Mouse (Mus musculus) C2C12 (cell line): ENCODE results near the gene Draxin. TPM values are rescaled to one million over a fixed set of nuclear protein-coding genes. Genes with fewer than 3 reads are reported as not detected.

Source experiments
- H3K27me3 ChIP-seq: one replicate; pipeline ENCODE4 v1.6.1; 2011; ENCODE audit not compliant: control insufficient read depth, insufficient read depth, insufficient read length
- H3K36me3 ChIP-seq: one replicate; pipeline ENCODE4 v1.6.1; 2011; ENCODE audit not compliant: control insufficient read depth, insufficient read depth
- H3K4me3 ChIP-seq: one replicate; pipeline ENCODE4 v1.5.1; 2011; ENCODE audit warnings: mild to moderate bottlenecking, control low read depth; ENCODE audit not compliant: poor library complexity, insufficient read depth, severe bottlenecking
- H3K79me2 ChIP-seq: one replicate; pipeline ENCODE4 v1.6.1; 2011; ENCODE audit not compliant: control insufficient read depth, insufficient read depth
- H3K79me3 ChIP-seq: one replicate; pipeline ENCODE4 v1.6.1; 2011; ENCODE audit warnings: low read depth, control low read depth
- H3ac ChIP-seq: one replicate; pipeline ENCODE3; 2011; ENCODE audit warnings: low read depth; ENCODE audit not compliant: control insufficient read depth, insufficient read length
- CEBPB ChIP-seq: IDR thresholded peaks from one replicate; pipeline ENCODE4 v1.6.1; 2011; ENCODE audit warnings: low read depth, mild to moderate bottlenecking, control low read depth, moderate library complexity
- CTCF ChIP-seq: IDR thresholded peaks from one replicate; pipeline ENCODE4 v1.5.1; 2011; ENCODE audit not compliant: control insufficient read depth, insufficient read depth, insufficient read length
- FOSL1 ChIP-seq: IDR thresholded peaks from one replicate; pipeline ENCODE4 v1.8.0; 2011; ENCODE audit warnings: mild to moderate bottlenecking, low read length; ENCODE audit not compliant: poor library complexity, insufficient read depth, severe bottlenecking
- MAX ChIP-seq: IDR thresholded peaks from one replicate; pipeline ENCODE4 v1.6.1; 2011; ENCODE audit warnings: mild to moderate bottlenecking, control low read depth
- MYOD1 ChIP-seq: IDR thresholded peaks from one replicate; pipeline ENCODE4 v1.6.1; 2011; ENCODE audit warnings: low read depth; ENCODE audit not compliant: control insufficient read depth, insufficient read length
- MYOG ChIP-seq: IDR thresholded peaks from one replicate; pipeline ENCODE4 v1.6.1; 2011; ENCODE audit not compliant: control insufficient read depth, insufficient read length; ENCODE audit errors: extremely low read depth
- USF1 ChIP-seq: IDR thresholded peaks from one replicate; pipeline ENCODE4 v1.6.1; 2011; ENCODE audit warnings: low read depth, mild to moderate bottlenecking, control low read depth, moderate library complexity
- polyA plus RNA-seq: library from polyadenylated mRNA; unstranded; fragments of >200 nt; fragmentation: generic; extraction: Trizol; gene quantifications from one replicate; pipeline ENCODE4 v1.2.1, GENCODE M21; 2012; ENCODE audit warnings: missing spikeins

Draxin gene
- polyA plus RNA-seq, 1 experiment, result 0.01 TPM

DNA sequence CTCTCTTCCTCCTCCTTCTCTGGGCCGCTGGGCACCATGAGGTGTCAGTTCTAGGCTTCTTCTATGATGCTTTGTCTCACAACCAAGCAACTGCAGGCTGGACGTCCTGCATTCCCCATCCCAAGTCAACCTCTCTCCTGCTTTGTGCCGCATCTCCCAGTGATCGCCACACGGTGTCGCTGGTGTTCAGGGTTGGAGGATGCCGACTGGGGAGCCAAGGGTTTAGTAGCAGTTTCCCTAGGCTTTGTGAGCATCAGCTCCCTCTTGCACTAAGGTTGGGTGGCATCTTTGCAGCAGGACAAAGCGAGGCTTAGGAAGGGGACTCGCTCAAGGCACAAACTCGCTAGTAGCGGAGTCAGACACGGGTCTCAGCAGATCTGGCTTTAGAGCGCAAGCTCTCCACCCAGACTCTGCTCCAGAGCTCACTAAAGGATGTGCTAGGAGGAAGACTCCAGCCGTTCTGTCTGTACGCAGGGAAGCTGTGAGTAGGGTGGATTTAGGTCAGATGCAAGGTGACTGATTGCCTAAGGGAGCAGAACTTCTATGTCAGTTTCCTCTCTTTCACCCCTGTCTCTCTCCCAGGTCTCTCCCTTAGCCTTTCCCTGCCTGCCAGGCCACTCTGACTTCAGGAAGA lies 15.6 kb downstream of the Draxin start:
- no peak overlapping the region for H3K4me3 ChIP-seq
- H3K27me3 ChIP-seq, result no peaks in the 10 kb centered on the region
- H3ac ChIP-seq, result no peak overlapping the region
- no peaks in the 10 kb centered on the region for H3K79me2 ChIP-seq
- H3K79me3 ChIP-seq, result no peaks in the 10 kb centered on the region
- TF ChIP-seq MAX (no peak), CTCF (peak; percentile 62), FOSL1 (no peak), USF1 (no peak)
- no peaks in the 10 kb centered on the region for H3K36me3 ChIP-seq

DNA sequence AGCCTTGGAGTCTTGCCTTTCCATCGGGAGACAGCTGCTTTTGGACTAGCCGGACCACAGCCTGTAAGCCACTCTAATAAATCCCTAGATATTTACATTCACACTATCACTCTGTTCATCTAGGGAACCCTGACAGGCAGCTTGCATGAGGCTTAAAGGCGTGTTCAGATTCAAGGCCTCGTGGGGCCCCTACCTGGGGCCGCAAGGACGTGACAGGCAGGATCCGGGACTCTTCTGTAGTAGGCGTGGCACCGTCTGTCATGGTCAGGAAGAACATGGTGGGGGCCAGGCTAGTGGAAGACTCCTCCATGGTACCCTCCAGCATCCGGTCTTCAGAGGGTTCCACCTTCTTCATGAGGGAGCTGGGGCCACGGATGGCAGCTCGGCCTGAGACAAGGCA lies 18.0 kb downstream of the Draxin start:
- no peaks in the 10 kb centered on the region for H3K79me3 ChIP-seq
- H3K79me2 ChIP-seq, result no peaks in the 10 kb centered on the region
- no peak overlapping the region for H3ac ChIP-seq
- no peak overlapping the region for H3K4me3 ChIP-seq
- no peaks in the 10 kb centered on the region for H3K27me3 ChIP-seq
- TF ChIP-seq USF1 (no peak), CEBPB (no peak), MYOG (no peak), MYOD1 (no peak), MAX (no peak), CTCF (no peak), FOSL1 (no peak)
- no peaks in the 10 kb centered on the region for H3K36me3 ChIP-seq

DNA sequence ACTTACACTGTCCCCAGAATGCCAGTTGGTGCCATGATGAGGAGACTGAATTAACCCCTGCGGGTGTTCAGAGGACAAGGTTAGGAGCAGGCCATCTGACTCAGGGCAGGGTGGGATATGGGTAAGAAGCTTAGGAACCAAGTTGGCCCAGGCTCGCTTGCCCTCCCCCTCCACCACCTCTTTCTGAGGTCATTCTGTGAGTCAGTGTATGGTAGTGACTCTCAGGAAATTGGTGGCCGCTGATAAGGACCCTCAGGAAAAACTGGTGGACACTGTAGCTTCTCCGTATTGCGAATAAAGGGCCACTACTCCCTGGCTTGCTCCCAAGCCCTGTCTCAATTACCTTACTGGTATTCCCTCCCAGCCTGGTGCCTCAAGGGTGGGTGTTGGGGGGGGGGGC lies 21.3 kb downstream of the Draxin start:
- Histone ChIP-seq H3K79me3 (no peaks in the 10 kb centered on the region), H3ac (no peak overlapping the region), H3K27me3 (no peaks in the 10 kb centered on the region), H3K36me3 (no peaks in the 10 kb centered on the region), H3K4me3 (no peak overlapping the region), H3K79me2 (no peaks in the 10 kb centered on the region)
- TF ChIP-seq MAX, result no peak
- TF ChIP-seq USF1, result no peak
- no peak for TF ChIP-seq MYOD1
- no peak for TF ChIP-seq FOSL1
- no peak for TF ChIP-seq MYOG
- TF ChIP-seq CTCF, result no peak
- no peak for TF ChIP-seq CEBPB

DNA sequence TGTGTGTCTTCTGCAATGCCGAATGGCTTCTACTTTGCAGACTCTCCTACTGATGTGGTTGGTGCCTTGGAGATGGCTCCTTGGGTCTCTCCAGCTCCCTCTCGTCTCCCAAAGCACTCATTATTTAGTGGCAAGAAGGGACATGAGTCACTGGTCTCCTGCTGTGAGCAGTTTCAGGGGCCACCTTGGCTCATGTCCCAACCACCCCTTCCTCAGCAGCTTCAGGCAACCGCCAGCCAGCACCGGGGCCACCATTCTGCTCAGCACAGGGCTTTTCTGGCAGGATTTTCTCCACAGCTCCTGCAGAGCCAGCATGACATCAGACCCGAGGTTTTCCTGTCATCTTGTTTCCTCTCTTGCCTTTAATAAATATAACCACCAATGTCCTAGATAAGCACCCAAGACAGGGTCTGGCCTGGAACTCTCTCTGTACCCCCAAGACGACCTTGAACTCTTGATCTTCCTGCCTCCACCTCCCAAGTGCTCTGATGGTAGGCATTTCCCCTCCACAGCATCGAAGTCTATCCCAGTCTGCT lies 21.9 kb downstream of the Draxin start:
- Histone ChIP-seq H3K4me3 (no peak overlapping the region), H3K79me2 (no peaks in the 10 kb centered on the region), H3K27me3 (no peaks in the 10 kb centered on the region), H3ac (no peak overlapping the region), H3K36me3 (no peaks in the 10 kb centered on the region), H3K79me3 (no peaks in the 10 kb centered on the region)
- TF ChIP-seq CEBPB, result no peak
- no peak for TF ChIP-seq FOSL1
- TF ChIP-seq CTCF, result no peak
- TF ChIP-seq MYOD1, result no peak
- TF ChIP-seq MYOG, result no peak
- TF ChIP-seq MAX, result no peak
- TF ChIP-seq USF1, result no peak

DNA sequence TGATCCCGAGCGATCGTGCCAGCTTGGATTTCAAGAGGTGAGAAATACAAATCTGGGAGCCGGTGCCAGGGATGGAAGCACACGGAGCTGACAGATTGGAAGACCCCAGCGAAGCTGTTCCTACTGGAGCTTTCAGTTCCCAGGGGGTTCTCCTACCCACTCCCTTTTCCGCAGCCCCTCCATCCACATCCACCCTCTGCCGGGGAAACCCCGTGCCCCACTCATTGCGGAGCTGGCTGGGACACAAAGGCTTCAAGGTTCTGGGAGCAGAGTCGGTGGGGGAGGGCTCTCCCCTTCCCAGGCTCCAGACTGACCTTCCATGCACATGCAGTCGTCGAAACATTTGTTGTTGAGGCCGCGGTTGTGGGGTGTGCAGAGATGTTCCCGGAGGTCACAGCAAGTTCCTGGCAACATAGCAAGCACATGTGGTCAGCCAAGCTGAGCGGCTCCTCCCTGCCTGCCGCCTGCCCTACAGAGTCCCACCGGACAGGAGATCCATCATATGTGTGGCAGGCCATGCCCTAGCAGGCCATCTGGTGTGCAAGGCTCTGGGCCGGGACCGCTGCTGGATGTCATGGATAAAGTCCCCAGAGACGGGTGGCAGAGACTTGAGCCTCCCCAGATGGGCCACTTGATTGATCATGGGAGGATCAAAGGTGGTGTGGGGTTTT lies 22.7 kb downstream of the Draxin start:
- Histone ChIP-seq H3K4me3 (no peak overlapping the region), H3ac (no peak overlapping the region), H3K36me3 (no peaks in the 10 kb centered on the region), H3K27me3 (no peaks in the 10 kb centered on the region), H3K79me2 (no peaks in the 10 kb centered on the region), H3K79me3 (no peaks in the 10 kb centered on the region)
- no peak for TF ChIP-seq CEBPB
- no peak for TF ChIP-seq MAX
- no peak for TF ChIP-seq FOSL1
- TF ChIP-seq MYOD1, result no peak
- no peak for TF ChIP-seq MYOG

DNA sequence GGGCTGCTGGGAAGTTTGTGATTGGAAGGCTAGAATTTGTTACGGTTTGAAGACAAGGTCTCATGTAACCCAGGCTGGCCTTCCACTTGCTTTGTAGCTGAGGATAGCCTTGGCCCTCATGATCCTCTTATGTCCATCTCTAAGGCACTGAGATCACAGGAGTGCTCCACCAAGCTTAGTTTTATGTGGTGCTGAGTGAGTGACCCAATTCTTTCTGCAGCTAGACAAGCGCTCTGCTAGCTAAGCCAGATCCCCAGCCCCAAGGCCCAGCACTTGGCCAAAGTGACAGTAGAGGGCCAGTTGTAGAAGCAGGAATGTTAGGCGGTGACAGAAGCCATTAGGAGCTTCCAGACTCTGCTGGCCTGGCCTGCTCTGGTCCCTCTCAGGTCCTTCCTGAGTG lies 26.4 kb downstream of the Draxin start:
- Histone ChIP-seq H3K27me3 (peaks cover 25% of the 10 kb centered on the region), H3K79me2 (no peaks in the 10 kb centered on the region), H3K4me3 (no peak overlapping the region), H3K36me3 (no peaks in the 10 kb centered on the region), H3K79me3 (no peaks in the 10 kb centered on the region), H3ac (no peak overlapping the region)
- TF ChIP-seq MYOG, result no peak
- no peak for TF ChIP-seq CTCF
- no peak for TF ChIP-seq FOSL1
- TF ChIP-seq USF1, result no peak
- TF ChIP-seq MAX, result no peak
- TF ChIP-seq CEBPB, result no peak
- TF ChIP-seq MYOD1, result no peak
